Mouse (Mus musculus): ENCODE measurements around the gene Psenen.

DNA sequence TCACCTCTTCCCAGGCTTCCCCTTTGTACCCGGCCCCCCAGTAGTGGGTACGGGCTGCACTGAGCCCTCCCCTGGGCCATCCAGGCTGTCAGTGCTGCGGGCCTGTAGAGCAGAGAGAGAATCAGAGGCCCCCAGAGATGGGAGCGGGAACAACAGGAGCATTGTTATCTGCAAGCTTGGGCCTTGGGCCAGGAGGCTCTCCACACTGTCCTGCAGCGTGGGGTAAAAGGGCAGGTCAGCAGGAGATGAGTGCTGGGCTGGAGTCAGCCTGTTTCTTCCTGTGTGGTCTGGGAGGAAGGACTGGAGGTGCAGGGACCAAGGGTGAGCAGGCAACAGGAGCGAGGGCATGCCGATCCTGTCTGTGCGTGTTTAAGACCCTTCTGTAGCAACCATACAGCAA is 30.5 kb downstream of the Psenen start:
- TF ChIP-seq POLR2A (IDR thresholded peaks at IDR 0.05; ENCODE audit: extremely low read depth, insufficient read depth, low read length) (no peak), CTCF (IDR thresholded peaks at IDR 0.05; ENCODE audit: extremely low read depth, insufficient read depth, low read length) (no peak)
